Mouse (Mus musculus) forebrain, embryonic 16.5 days (tissue): ENCODE results near the gene Eif3g. TPM values are rescaled to one million over a fixed set of nuclear protein-coding genes. Genes with fewer than 3 reads are reported as not detected.

Source experiments
- ATAC-seq: fragments of 200-750 bp; cut with Nextera tagmentation; 2 replicates; pipeline ENCODE4 v1.8.0; 2017; ENCODE audit warnings: mild to moderate bottlenecking, moderate library complexity
- H3K27ac ChIP-seq: fragments of 300-500 bp; sonication (generic); 2 replicates; pipeline ENCODE4 v1.5.1; 2014; ENCODE audit warnings: low read length, control low read depth
- H3K27me3 ChIP-seq: fragments of 300-500 bp; sonication (generic); replicated peaks from 2 replicates; pipeline ENCODE4 v1.6.1; 2014; ENCODE audit warnings: low read length; ENCODE audit not compliant: control insufficient read depth, insufficient read depth
- H3K36me3 ChIP-seq: fragments of 300-500 bp; sonication (generic); 2 replicates; pipeline ENCODE4 v1.6.1; 2014; ENCODE audit not compliant: control insufficient read depth, insufficient read depth
- H3K4me1 ChIP-seq: fragments of 300-500 bp; sonication (generic); replicated peaks from 2 replicates; pipeline ENCODE4 v1.6.1; 2014; ENCODE audit warnings: low read length; ENCODE audit not compliant: control insufficient read depth, insufficient read depth
- H3K4me2 ChIP-seq: fragments of 300-500 bp; sonication (generic); 2 replicates; pipeline ENCODE4 v1.6.1; 2014; ENCODE audit warnings: mild to moderate bottlenecking, low read length, control low read depth
- H3K4me3 ChIP-seq: fragments of 300-500 bp; sonication (generic); replicated peaks from 2 replicates; pipeline ENCODE4 v1.5.1; 2014; ENCODE audit warnings: mild to moderate bottlenecking, low read length, control low read depth
- H3K9ac ChIP-seq: fragments of 300-500 bp; sonication (generic); replicated peaks from 2 replicates; pipeline ENCODE4 v1.6.1; 2014; ENCODE audit warnings: low read depth, low read length, control low read depth
- H3K9me3 ChIP-seq: fragments of 300-500 bp; sonication (generic); 2 replicates; pipeline ENCODE4 v1.6.1; 2016; ENCODE audit warnings: low read length; ENCODE audit not compliant: control insufficient read depth
- WGBS: fragments of 180-500 bp; shearing (Covaris S2); extraction: QIAGEN DNeasy Blood & Tissue Kit; methylation state at CpG from one replicate; pipeline ENCODE4 v1.1.7; 2014; 5-methylcytosine and 5-hydroxymethylcytosine counted together
- microRNA-seq: library from miRNA; unstranded; fragments of <30 nt; microRNA quantifications from one replicate; pipeline ENCODE4, GENCODE M21; 2017
- polyA plus RNA-seq: library from polyadenylated mRNA; unstranded; fragments of >200 nt; fragmentation: Nextera tagmentation; extraction: Ambion mirVana; gene quantifications from 2 replicates; pipeline ENCODE4 v1.2.1, GENCODE M21; 2015

Eif3g gene
- polyA plus RNA-seq, 1 experiment from 2014 or later: 268 TPM

DNA sequence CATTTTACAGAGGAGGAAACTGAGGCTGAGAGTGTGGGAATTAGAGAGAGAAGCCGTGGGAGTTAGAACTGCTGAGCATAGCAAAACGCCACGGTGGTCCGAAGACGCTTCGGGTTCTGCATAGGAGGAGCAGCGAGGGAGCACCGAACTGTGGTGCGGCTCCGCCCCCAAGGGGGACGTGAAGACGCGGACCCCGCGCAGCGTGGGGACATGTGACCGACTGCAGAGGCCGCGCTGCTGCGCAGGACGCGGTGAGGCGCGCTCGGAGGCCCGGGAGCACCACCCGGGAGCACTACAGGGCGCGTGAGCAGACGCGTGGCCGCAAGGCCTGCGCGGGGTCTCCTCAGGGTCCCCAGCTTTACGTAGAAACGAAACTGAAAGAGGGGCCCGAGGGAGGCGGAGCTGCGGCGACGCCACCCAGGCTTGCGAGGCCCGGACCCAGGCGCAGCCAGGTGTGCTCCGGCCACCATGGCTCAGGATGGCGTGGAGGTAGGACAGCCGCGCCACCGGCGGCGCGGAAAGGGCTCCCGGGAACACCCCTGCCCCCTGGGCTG, 29.9 kb downstream of the Eif3g start, which contains the start of gene A230050P20Rik:
Gene A230050P20Rik, plus strand, starts transcription at position 195 of the 554 bp plus-strand sequence.
- H3K9ac ChIP-seq: peak within 1 kb of the TSS; percentile 41
- H3K4me1 ChIP-seq: no peaks in the 10 kb centered on the region
- peak; percentile 50; the same call in 1 of the 2 replicates for ATAC-seq
- WGBS: 9% methylated on average over 52 of the region's 53 CpGs
- H3K27me3 ChIP-seq: peaks cover 33% of the 10 kb centered on the region
- no peak within 1 kb of the TSS for H3K27ac ChIP-seq
- H3K4me3 ChIP-seq: peak within 1 kb of the TSS; percentile 42
- H3K9me3 ChIP-seq: no peaks in the 10 kb centered on the region
- no peaks in the 10 kb centered on the region for H3K36me3 ChIP-seq
- H3K4me2 ChIP-seq: peak within 1 kb of the TSS; percentile 45

DNA sequence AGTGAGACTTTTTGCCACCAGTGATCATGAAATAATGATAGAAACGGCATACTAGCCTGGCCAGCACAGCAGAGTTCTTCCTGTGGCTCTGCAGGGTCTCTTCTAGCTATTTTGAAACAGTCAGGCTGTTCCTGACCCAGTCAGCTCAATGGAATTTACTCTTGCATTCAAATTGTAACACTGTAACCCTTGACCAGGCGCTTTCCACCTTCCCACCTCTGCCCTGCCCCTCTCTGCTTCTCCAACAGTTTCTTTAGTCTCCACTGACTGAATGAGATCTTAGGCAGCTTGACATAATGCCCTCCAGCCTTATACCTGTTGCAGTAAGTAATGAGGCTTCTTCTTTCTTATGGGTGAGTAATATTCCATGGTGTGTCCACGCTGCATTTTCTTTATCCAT, 31.5 kb downstream of the Eif3g start:
- Histone ChIP-seq H3K36me3 (no peaks in the 10 kb centered on the region), H3K27me3 (peaks cover 33% of the 10 kb centered on the region), H3K27ac (no peak overlapping the region), H3K4me1 (no peaks in the 10 kb centered on the region), H3K9ac (no peak overlapping the region), H3K4me2 (no peak overlapping the region), H3K9me3 (no peaks in the 10 kb centered on the region), H3K4me3 (no peak overlapping the region)
- WGBS: 59% methylated on average over 3 of the region's 3 CpGs
- ATAC-seq: no peak

DNA sequence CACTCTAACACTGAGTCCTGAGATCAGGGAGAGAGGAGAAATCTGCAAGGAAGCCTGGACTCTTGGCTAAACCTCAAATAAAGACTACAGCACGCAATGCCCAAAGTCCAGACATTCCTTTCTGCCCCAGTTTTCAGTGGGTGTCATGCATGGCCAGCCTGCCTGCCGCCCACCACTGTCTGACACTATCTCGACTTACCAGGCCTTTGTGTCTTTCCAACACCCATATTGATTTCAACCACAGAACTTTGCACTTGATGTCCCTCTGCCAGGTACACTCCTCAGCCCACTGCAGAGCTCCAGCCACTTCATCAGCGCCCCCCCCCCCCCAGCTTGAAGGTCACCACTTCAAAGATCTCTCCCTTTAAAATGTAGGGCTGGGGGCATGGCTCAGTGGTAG, 36.2 kb downstream of the Eif3g start:
- peaks cover 2% of the 10 kb centered on the region; the same call in 1 of the 2 replicates for H3K27me3 ChIP-seq
- H3K9ac ChIP-seq: no peak overlapping the region
- H3K9me3 ChIP-seq: no peaks in the 10 kb centered on the region
- no peak overlapping the region for H3K4me3 ChIP-seq
- H3K4me2 ChIP-seq: no peak overlapping the region
- no peak overlapping the region for H3K27ac ChIP-seq
- H3K36me3 ChIP-seq: no peaks in the 10 kb centered on the region
- ATAC-seq: no peak
- 65% methylated on average over 4 of the region's 4 CpGs for WGBS
- H3K4me1 ChIP-seq: no peaks in the 10 kb centered on the region

DNA sequence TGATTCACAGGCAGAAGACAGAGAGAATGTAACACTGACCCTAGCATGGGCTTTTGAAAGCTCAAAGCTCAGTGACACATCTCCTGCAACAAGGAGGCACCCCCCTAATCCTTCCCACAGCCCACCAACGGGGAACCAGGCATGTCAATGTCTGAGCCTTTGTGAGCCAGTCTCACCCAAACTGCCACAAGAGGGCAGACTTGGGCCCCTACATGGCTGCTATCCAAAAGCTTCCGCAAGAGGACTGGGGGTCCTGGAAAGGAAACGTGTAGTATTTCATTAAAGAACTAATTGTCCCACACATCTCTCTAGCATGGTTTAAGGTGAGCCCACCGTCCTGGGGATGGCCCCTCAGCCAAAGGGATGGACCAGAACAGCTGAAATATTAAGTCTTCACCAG, 36.6 kb downstream of the Eif3g start:
- WGBS: 3% methylated on average over 4 of the region's 4 CpGs
- no peak overlapping the region for H3K4me2 ChIP-seq
- no peaks in the 10 kb centered on the region for H3K9me3 ChIP-seq
- 0 out of 2 replicates have a peak, but pooled peaks cover 2% of the 10 kb centered on the region for H3K27me3 ChIP-seq
- H3K4me1 ChIP-seq: no peaks in the 10 kb centered on the region
- ATAC-seq: no peak
- no peak overlapping the region for H3K9ac ChIP-seq
- H3K27ac ChIP-seq: no peak overlapping the region
- H3K4me3 ChIP-seq: no peak overlapping the region
- no peaks in the 10 kb centered on the region for H3K36me3 ChIP-seq

DNA sequence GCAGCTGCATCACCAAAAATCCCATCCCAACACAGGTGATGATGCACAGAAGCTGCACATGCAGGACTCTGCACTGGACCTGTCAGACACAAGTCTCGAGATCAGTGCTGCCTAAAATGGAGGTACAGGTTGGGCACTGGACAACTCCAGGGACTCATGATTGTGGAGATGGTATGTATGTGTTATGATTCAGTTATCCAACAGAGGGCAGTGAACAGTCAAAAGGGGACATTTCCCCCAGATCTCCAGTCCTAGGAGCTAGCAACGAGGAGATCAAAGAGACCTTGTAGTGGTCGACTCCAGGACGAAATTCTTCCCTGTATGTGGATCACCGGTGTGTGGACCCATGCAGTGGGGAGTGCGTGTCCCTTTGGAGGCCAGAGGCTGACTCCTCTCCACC, 38.5 kb downstream of the Eif3g start:
- Histone ChIP-seq H3K27me3 (0 out of 2 replicates have a peak, but pooled peaks cover 2% of the 10 kb centered on the region), H3K9me3 (no peaks in the 10 kb centered on the region), H3K27ac (no peak overlapping the region), H3K36me3 (no peaks in the 10 kb centered on the region), H3K4me2 (no peak overlapping the region), H3K9ac (no peak overlapping the region), H3K4me3 (no peak overlapping the region), H3K4me1 (no peaks in the 10 kb centered on the region)
- ATAC-seq: no peak
- 60% methylated on average over 6 of the region's 6 CpGs for WGBS

DNA sequence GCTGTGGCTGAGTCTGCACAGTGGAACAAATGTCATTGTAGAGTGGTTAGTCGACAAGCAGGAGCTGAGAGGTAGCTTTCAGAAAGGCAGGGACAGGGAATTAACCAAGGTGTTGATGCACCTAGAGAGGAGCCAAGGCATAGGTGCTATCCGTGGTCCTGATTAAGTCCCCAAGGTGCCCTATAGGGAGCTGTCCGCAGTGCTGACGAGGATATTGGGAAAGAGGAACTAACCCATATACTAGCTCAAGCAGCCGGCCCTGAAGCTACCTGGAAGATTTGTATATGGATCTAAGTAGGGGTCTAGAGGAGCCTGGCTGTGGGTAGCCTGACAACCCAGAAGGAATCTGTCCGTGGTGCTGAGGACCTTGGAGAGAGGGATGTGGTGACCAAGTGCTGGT, 41.3 kb downstream of the Eif3g start:
- Histone ChIP-seq H3K27ac (no peak overlapping the region), H3K4me1 (no peaks in the 10 kb centered on the region), H3K27me3 (no peaks in the 10 kb centered on the region), H3K36me3 (no peaks in the 10 kb centered on the region), H3K9me3 (no peaks in the 10 kb centered on the region), H3K4me3 (no peak overlapping the region), H3K4me2 (no peak overlapping the region), H3K9ac (no peak overlapping the region)
- WGBS: 12% methylated on average over 6 of the region's 6 CpGs
- ATAC-seq: no peak

DNA sequence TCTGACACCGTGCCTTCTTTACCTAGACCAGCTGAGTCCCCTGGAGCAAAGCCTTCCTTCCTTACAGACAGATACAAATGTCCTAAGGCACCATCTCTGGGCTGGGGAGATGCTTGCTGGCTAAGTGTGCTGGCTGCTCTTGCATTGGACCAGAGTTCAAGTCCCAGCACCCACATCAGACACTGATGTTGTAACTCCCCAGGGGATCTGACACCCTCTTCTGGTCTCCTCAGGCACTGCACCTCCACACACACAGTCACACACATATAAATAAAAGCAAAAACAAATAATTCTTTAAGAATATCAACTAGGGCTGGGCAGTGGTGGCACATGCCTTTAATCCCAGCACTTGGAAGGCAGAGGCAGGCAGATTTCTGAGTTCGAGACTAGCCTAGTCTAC, 48.2 kb downstream of the Eif3g start:
- 87% methylated on average over 2 of the region's 2 CpGs for WGBS
- no peak for ATAC-seq

More for the DNA sequence above, 48.2 kb downstream of the Eif3g start:
- H3K4me1 ChIP-seq: no peaks in the 10 kb centered on the region
- H3K4me2 ChIP-seq: no peak overlapping the region
- no peaks in the 10 kb centered on the region for H3K27me3 ChIP-seq
- no peak overlapping the region for H3K4me3 ChIP-seq
- no peaks in the 10 kb centered on the region for H3K9me3 ChIP-seq
- no peak overlapping the region for H3K9ac ChIP-seq
- H3K27ac ChIP-seq: no peak overlapping the region
- H3K36me3 ChIP-seq: no peaks in the 10 kb centered on the region

Small RNAs within 50 kb of the gene (microRNA-seq; reads per million reads assigned to microRNA genes)
- gene Mir7081: 0.83 reads per million

Other genes with a start within 250 kb of the Eif3g start
- 58.9 and 63.2 TPM in 2 replicates for gene Pin1, start 246.5 kb downstream of the Eif3g start, polyA plus RNA-seq
- 143 and 173 TPM in 2 replicates for gene Olfm2, start 152.3 kb downstream of the Eif3g start, polyA plus RNA-seq
- 0.26 and 0.33 TPM in 2 replicates for gene Col5a3, start 83.6 kb downstream of the Eif3g start, polyA plus RNA-seq
- gene Rdh8, start 80.1 kb downstream of the Eif3g start, polyA plus RNA-seq: not detected in 2 replicates
- 4.6 and 8.8 TPM in 2 replicates for gene A230050P20Rik, start 30.0 kb downstream of the Eif3g start, polyA plus RNA-seq
- gene Angptl6, start 18.9 kb downstream of the Eif3g start, polyA plus RNA-seq: 16.6 and 20.2 TPM in 2 replicates
- 59.6 and 60.4 TPM in 2 replicates for gene Ppan, start 10.4 kb downstream of the Eif3g start, polyA plus RNA-seq
- gene Dnmt1, start 61.3 kb upstream of the Eif3g start, polyA plus RNA-seq: 85.3 and 88.9 TPM in 2 replicates
- 7.5 and 7.7 TPM in 2 replicates for gene S1pr2, start 78.2 kb upstream of the Eif3g start, polyA plus RNA-seq
- gene Mrpl4, start 104.1 kb upstream of the Eif3g start, polyA plus RNA-seq: 109 and 113 TPM in 2 replicates
- 3.3 and 4.5 TPM in 2 replicates for gene Icam1, start 117.4 kb upstream of the Eif3g start, polyA plus RNA-seq
- gene Icam4, start 130.8 kb upstream of the Eif3g start, polyA plus RNA-seq: not detected in 2 replicates
- gene Icam5, start 133.4 kb upstream of the Eif3g start, polyA plus RNA-seq: 2.3 and 2.4 TPM in 2 replicates
- gene Zglp1, start 168.5 kb upstream of the Eif3g start, polyA plus RNA-seq: 0.25 and 1.7 TPM in 2 replicates
- 1.2 and 1.4 TPM in 2 replicates for gene Gm49373, start 174.5 kb upstream of the Eif3g start, polyA plus RNA-seq
- gene Fdx1l, start 175.0 kb upstream of the Eif3g start, polyA plus RNA-seq: 49.7 and 60.5 TPM in 2 replicates
- 1.6 and 1.9 TPM in 2 replicates for gene Gm38431, start 193.4 kb upstream of the Eif3g start, polyA plus RNA-seq
- gene Raver1, start 193.4 kb upstream of the Eif3g start, polyA plus RNA-seq: 37.4 and 38.8 TPM in 2 replicates
- 10.4 and 13.7 TPM in 2 replicates for gene Tyk2, start 232.6 kb upstream of the Eif3g start, polyA plus RNA-seq